Mouse (Mus musculus) Patski (cell line): ENCODE measurements around the gene Ccdc162. TPM values are rescaled to one million over a fixed set of nuclear protein-coding genes. Genes with fewer than 3 reads are reported as not detected.

Experiments
- ATAC-seq: fragments of 100-300 bp; one replicate; pipeline ENCODE4 v1.8.0; 2021
- CTCF ChIA-PET: fragments of 350-600 bp; sonication (Branson Sonifier 250); formaldehyde crosslinking; loops from one replicate; lab custom pipeline; 2022; ENCODE audit warnings: inconsistent platforms; lab: Charles Lee
- POLR2A ChIA-PET: fragments of 350-600 bp; sonication (Branson Sonifier 250); formaldehyde crosslinking; loops from one replicate; lab custom pipeline; 2022; ENCODE audit warnings: antibody characterized with exemption, inconsistent platforms; lab: Charles Lee
- DNase-seq: peaks from one replicate; pipeline ENCODE4 v3.0.0-alpha.2; 2011; ENCODE audit warnings: low read depth, low spot score
- H3K27me3 ChIP-seq: fragments of 371-371 bp; one replicate; pipeline ENCODE4 v1.5.1; 2021
- CTCF ChIP-seq: fragments of 100-300 bp; IDR thresholded peaks from one replicate; pipeline ENCODE4 v1.5.1; 2021
- in situ Hi-C: fragments of 300-500 bp; cut with MboI; formaldehyde crosslinking; loops from 3 replicates; pipeline ENCODE4 v1.11.1; 2018; ENCODE audit warnings: low pct_unique_long_range_greater_than_20kb, mixed read lengths
- polyA plus RNA-seq: library from polyadenylated mRNA; unstranded; gene quantifications from one replicate; pipeline ENCODE4 v1.2.3, GENCODE M21; 2021

Ccdc162 gene
- polyA plus RNA-seq, 1 experiment from 2014 or later = 1.7 TPM

DNA sequence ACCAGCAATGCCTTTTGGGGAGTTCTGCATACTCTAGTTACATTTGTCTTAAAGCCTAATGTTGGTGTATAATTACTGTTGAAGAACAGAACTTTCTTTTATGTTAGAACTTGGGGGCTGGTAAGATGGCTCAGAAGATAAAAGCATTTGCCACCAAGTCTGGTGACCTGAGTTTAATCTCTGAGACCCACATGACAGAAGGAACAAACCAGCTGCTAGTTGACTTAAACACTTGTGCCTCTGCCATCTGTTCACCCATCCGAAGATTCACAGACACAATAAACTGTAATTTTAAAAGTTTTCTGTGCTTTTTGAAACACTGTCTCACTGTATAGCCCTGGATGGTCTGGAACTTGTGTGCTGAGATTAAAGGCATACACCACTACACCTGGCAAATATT is 190.7 kb downstream of the Ccdc162 start:
- no peaks in the 10 kb centered on the region for H3K27me3 ChIP-seq
- DNase-seq (no peak), ATAC-seq (no peak)
- in situ Hi-C loops = loop anchor here (10.0 kb wide), 1 partner anchor 279 kb away; the partner anchor contains the start of genes Cep57l1 and Sesn1
- POLR2A ChIA-PET = no interaction called here
- TF ChIP-seq CTCF = no peak
- CTCF ChIA-PET = no interaction called here

GRCm38 (mm10) chr10:41523386-41523785 is 193.0 kb downstream of the Ccdc162 start:
- ChIA-PET CTCF (interaction anchor here (1.6 to 9.3 kb wide), 2 partner anchors 155 to 167 kb away, joined by 6 to 63 read pairs; no protein-coding TSS in a partner anchor), POLR2A (interaction anchor here (0.6 kb wide), 2 partner anchors 152 to 1252 kb away, joined by 3 to 5 read pairs; no protein-coding TSS in a partner anchor)
- in situ Hi-C loops = loop anchor here (5.0 to 10.0 kb wide), 2 partner anchors 39 to 281 kb away; partner anchors contain the start of genes Cep57l1 and Sesn1
- ATAC-seq (no peak), DNase-seq (no peak)
- no peaks in the 10 kb centered on the region for H3K27me3 ChIP-seq
- TF ChIP-seq CTCF = no peak

GRCm38 (mm10) chr10:41520410-41520673 is 196.1 kb downstream of the Ccdc162 start:
- H3K27me3 ChIP-seq = no peaks in the 10 kb centered on the region
- DNase-seq (no peak), ATAC-seq (no peak)
- ChIA-PET CTCF (interaction anchor here (0.9 to 9.3 kb wide), 3 partner anchors 90 to 162 kb away, joined by 3 to 63 read pairs (median 3); no protein-coding TSS in a partner anchor), POLR2A (interaction anchor here (0.9 to 3.4 kb wide), 2 partner anchors 68 to 158 kb away, joined by 3 to 32 read pairs; no protein-coding TSS in a partner anchor)
- in situ Hi-C loops = loop anchor here (5.0 to 10.0 kb wide), 2 partner anchors 42 to 284 kb away; partner anchors contain the start of genes Cep57l1 and Sesn1
- no peak for TF ChIP-seq CTCF

DNA sequence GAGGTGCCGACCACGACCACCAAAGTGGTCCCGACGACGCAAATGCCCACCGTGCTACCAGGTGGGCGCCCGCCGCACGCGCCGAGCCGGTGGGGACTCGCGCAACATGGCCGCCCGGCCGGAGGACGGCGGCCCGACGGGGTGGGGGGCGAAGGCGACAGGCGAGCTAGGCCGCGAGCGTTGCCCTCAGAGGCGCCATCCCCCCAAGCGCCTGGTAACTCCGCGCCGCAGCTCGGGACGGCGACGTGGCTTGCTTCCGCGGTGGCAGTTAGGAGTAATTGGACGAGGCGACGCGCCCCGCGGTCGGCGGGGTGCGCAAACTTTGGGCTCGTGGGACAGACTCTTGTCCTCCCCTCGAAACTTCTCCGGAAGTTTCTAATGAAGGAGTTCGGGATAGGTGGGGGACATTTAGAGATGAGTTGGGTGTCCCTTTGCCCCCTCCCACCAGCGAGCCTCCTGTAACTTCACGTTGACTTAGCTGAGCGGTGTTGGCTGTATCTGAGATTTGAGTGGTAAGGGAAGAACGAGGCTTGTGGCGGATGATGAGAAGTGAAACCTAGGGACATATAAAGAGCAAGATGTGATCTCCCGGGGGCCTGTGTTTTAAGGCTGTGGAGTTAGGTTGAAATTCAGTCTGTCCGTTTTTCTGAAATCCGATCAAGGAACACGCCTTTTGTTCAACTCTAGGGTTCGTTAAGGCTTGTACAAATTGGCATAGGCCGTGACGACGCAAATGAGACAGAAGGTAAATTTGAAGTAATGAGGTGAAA is 196.6 kb downstream of the Ccdc162 start:
- ATAC-seq = peak; percentile 20
- POLR2A ChIA-PET = interaction anchor here (0.6 to 3.4 kb wide), 6 partner anchors 11 to 169 kb away, joined by 3 to 32 read pairs (median 8); no protein-coding TSS in a partner anchor

DNA sequence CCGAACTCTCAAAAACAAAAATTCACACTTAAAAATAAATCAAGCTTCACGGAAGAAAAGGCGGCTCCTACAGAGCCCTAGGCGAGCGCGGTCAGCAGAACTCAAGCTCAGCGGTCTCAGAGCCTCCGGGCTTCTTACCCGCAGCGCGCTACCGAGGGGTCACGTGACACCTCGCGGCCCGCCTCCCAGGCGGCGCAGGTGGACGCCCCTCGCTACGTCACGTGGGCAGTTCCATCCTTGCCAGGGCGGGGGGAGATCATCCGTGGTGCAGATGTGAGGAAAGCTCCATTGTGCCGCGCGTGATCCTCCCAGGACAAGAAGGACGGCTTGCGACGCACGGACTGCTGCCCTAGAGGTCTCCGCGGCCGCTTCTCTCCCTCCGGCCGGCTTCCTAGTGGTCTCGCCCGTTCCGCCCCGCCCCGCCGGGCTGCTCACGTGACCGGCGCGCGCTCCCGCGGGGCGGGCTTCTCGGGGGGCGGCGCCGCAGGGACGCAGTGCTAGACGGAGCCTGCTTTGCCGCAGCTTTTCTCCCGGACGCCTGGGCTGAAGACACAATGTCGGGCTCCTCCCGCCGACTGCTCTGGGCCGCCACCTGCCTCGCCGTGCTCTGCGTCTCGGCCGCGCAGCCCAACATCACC is 197.3 kb downstream of the Ccdc162 start, which contains the start of gene Cd164:
Cd164 (plus strand) TSS at position 434 of the 638 bp plus-strand sequence.
- DNase-seq (peak; percentile 64), ATAC-seq (peak; percentile 88)
- no peaks in the 10 kb centered on the region for H3K27me3 ChIP-seq
- ChIA-PET CTCF (interaction anchor here (1.2 to 9.3 kb wide), 8 partner anchors 13 to 169 kb away, joined by 3 to 63 read pairs (median 6); no protein-coding TSS in a partner anchor), POLR2A (interaction anchor here (0.6 to 3.4 kb wide), 6 partner anchors 11 to 169 kb away, joined by 3 to 32 read pairs (median 8); no protein-coding TSS in a partner anchor)
- no peak for TF ChIP-seq CTCF
- in situ Hi-C loops = loop anchor here (5.0 kb wide), 1 partner anchor 163 kb away; no protein-coding TSS in a partner anchor

More for the DNA sequence above, 196.6 kb downstream of the Ccdc162 start:
- no peaks in the 10 kb centered on the region for H3K27me3 ChIP-seq
- no peak for DNase-seq
- TF ChIP-seq CTCF = no peak
- CTCF ChIA-PET = interaction anchor here (0.9 to 9.3 kb wide), 4 partner anchors 14 to 163 kb away, joined by 3 to 63 read pairs (median 4); no protein-coding TSS in a partner anchor
- in situ Hi-C loops = loop anchor here (5.0 to 10.0 kb wide), 3 partner anchors 42 to 285 kb away; partner anchors contain the start of genes Cep57l1 and Sesn1

- ATAC-seq (peak; percentile 33), DNase-seq (no peak)
- CTCF ChIA-PET = interaction anchor here (1.0 to 9.3 kb wide), 12 partner anchors 9 to 170 kb away, joined by 3 to 63 read pairs (median 4); no protein-coding TSS in a partner anchor
- no peaks in the 10 kb centered on the region for H3K27me3 ChIP-seq
- POLR2A ChIA-PET = interaction anchor here (0.7 to 3.4 kb wide), 6 partner anchors 9 to 170 kb away, joined by 4 to 32 read pairs (median 8); no protein-coding TSS in a partner anchor
- peak; percentile 80 for TF ChIP-seq CTCF
- in situ Hi-C loops = loop anchor here (5.0 kb wide), 1 partner anchor 164 kb away; no protein-coding TSS in a partner anchor
These were observed 197.9 kb downstream of the Ccdc162 start for GRCm38 (mm10) chr10:41518508-41518980.

- no peak for DNase-seq
- no peak for ATAC-seq
- CTCF ChIA-PET = interaction anchor here (1.0 to 9.3 kb wide), 4 partner anchors 10 to 173 kb away, joined by 5 to 63 read pairs (median 28); no protein-coding TSS in a partner anchor
- POLR2A ChIA-PET = interaction anchor here (0.6 to 1.2 kb wide), 2 partner anchors 9 to 84 kb away, joined by 3 to 4 read pairs; no protein-coding TSS in a partner anchor
- TF ChIP-seq CTCF = no peak
- in situ Hi-C loops = loop anchor here (5.0 kb wide), 2 partner anchors 167 to 782 kb away; no protein-coding TSS in a partner anchor
- H3K27me3 ChIP-seq = no peaks in the 10 kb centered on the region
These were observed 201.5 kb downstream of the Ccdc162 start for GRCm38 (mm10) chr10:41514921-41515320.

- in situ Hi-C loops = loop anchor here (5.0 kb wide), 1 partner anchor 783 kb away; no protein-coding TSS in a partner anchor
- H3K27me3 ChIP-seq = no peaks in the 10 kb centered on the region
- DNase-seq (no peak), ATAC-seq (no peak)
- ChIA-PET POLR2A (no interaction called here), CTCF (interaction anchor here (1.0 to 9.3 kb wide), 4 partner anchors 9 to 169 kb away, joined by 4 to 63 read pairs (median 5); no protein-coding TSS in a partner anchor)
- TF ChIP-seq CTCF = no peak
These were observed 202.1 kb downstream of the Ccdc162 start for GRCm38 (mm10) chr10:41514301-41514700.

GRCm38 (mm10) chr10:41509160-41509559 is 207.3 kb downstream of the Ccdc162 start:
- DNase-seq = no peak
- ATAC-seq = no peak
- ChIA-PET POLR2A (interaction anchor here (1.2 kb wide), 1 partner anchor 9 kb away, joined by 4 read pairs; no protein-coding TSS in a partner anchor), CTCF (interaction anchor here (1.0 to 1.7 kb wide), 5 partner anchors 9 to 181 kb away, joined by 3 to 6 read pairs (median 4); no protein-coding TSS in a partner anchor)
- TF ChIP-seq CTCF = peak; percentile 75
- H3K27me3 ChIP-seq = no peaks in the 10 kb centered on the region
- in situ Hi-C loops = no loop called here
